Mouse (Mus musculus) kidney, embryonic 16.5 days (tissue): ENCODE data around the gene Krt88. TPM values are rescaled to one million over a fixed set of nuclear protein-coding genes. Genes with fewer than 3 reads are reported as not detected.

Source experiments
- ATAC-seq: fragments of 200-750 bp; cut with Nextera tagmentation; 2 replicates; pipeline ENCODE4 v1.8.0; 2017; ENCODE audit warnings: moderate TSS enrichment; ENCODE audit not compliant: low FRiP score, low TSS enrichment
- H3K27ac ChIP-seq: fragments of 300-500 bp; sonication (generic); 2 replicates; pipeline ENCODE4 v1.5.1; 2014; ENCODE audit warnings: low read length
- H3K27me3 ChIP-seq: fragments of 300-500 bp; sonication (generic); 2 replicates; pipeline ENCODE4 v1.6.1; 2014; ENCODE audit warnings: low read length, control low read depth, mixed read lengths; ENCODE audit not compliant: insufficient read depth
- H3K36me3 ChIP-seq: fragments of 300-500 bp; sonication (generic); 2 replicates; pipeline ENCODE4 v1.6.1; 2014; ENCODE audit warnings: low read length, control low read depth, mixed read lengths; ENCODE audit not compliant: insufficient read depth
- H3K4me1 ChIP-seq: fragments of 300-500 bp; sonication (generic); 2 replicates; pipeline ENCODE4 v1.6.1; 2014; ENCODE audit warnings: low read length, control low read depth, mixed read lengths; ENCODE audit not compliant: insufficient read depth
- H3K4me2 ChIP-seq: fragments of 300-500 bp; sonication (generic); replicated peaks from 2 replicates; pipeline ENCODE4 v1.6.1; 2014; ENCODE audit warnings: low read depth, low read length
- H3K4me3 ChIP-seq: fragments of 300-500 bp; sonication (generic); 2 replicates; pipeline ENCODE4 v1.5.1; 2014; ENCODE audit warnings: mild to moderate bottlenecking, low read length
- H3K9ac ChIP-seq: fragments of 300-500 bp; sonication (generic); replicated peaks from 2 replicates; pipeline ENCODE4 v1.6.1; 2014; ENCODE audit warnings: low read length
- H3K9me3 ChIP-seq: fragments of 300-500 bp; sonication (generic); 2 replicates; pipeline ENCODE4 v1.6.1; 2016; ENCODE audit warnings: low read length, control low read depth
- WGBS: fragments of 180-500 bp; shearing (Covaris S2); extraction: QIAGEN DNeasy Blood & Tissue Kit; methylation state at CpG from one replicate; pipeline ENCODE4 v1.1.7; 2014; 5-methylcytosine and 5-hydroxymethylcytosine counted together
- polyA plus RNA-seq: library from polyadenylated mRNA; unstranded; fragments of >200 nt; fragmentation: Nextera tagmentation; extraction: Ambion mirVana; gene quantifications from 2 replicates; pipeline ENCODE4 v1.2.1, GENCODE M21; 2015

Gene Krt88
- not detected in 2 replicates for polyA plus RNA-seq

DNA sequence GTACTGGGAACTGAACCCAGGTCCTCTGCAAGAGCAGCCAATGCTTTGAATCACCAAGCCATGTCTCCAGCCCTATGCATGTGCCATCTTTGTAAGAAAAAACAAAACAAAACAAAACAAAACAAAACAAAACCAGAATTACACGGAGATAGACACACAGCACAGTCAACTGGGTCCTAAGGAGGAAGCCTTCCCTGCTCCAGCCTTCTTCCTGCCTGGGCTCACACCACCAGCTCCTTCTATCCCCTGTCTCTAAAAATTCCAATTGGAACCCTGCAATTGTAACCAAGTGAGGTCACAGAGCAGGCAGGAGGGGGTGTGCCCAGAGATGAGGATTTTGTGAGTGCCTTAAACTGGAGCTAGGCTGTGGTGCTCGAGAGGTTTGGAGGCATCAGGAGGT is at the start of gene Krt88:
Gene Krt88 (plus strand): TSS at position 301 of the 400 bp plus-strand sequence.
- Histone ChIP-seq H3K9me3 (no peaks in the 10 kb centered on the region), H3K4me1 (no peaks in the 10 kb centered on the region), H3K4me2 (no peak within 1 kb of the TSS), H3K27ac (no peak within 1 kb of the TSS), H3K27me3 (no peaks in the 10 kb centered on the region), H3K9ac (no peak within 1 kb of the TSS), H3K4me3 (no peak within 1 kb of the TSS), H3K36me3 (no peaks in the 10 kb centered on the region)
- WGBS: 63% methylated on average over 2 of the region's 2 CpGs
- no peak for ATAC-seq

DNA sequence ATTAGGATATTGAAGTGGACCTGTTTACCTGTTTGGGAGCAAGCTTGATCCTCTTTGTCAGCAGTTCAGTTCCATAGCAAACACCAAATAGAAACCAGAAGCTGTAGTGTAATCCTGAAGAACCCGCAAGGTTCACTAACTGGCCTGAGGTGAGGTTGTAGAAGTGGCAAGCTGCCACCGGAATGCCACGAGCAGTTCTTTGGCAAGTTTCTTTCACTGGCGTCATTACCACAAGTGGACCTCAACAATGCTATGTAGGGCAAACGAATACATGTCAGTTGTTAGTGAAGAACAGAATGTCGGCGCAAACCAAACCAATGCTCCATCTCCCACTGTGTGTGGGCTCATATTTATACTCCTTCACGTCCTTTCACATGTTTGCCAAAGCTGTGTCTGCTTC is 49.3 kb upstream of the Krt88 start:
- no peaks in the 10 kb centered on the region for H3K27me3 ChIP-seq
- ATAC-seq: no peak
- no peak overlapping the region for H3K4me3 ChIP-seq
- H3K27ac ChIP-seq: no peak overlapping the region
- peaks cover 13% of the 10 kb centered on the region for H3K4me1 ChIP-seq
- no peak overlapping the region for H3K4me2 ChIP-seq
- no peak overlapping the region for H3K9ac ChIP-seq
- H3K9me3 ChIP-seq: no peaks in the 10 kb centered on the region
- WGBS: 83% methylated on average over 8 of the region's 8 CpGs
- H3K36me3 ChIP-seq: no peaks in the 10 kb centered on the region

DNA sequence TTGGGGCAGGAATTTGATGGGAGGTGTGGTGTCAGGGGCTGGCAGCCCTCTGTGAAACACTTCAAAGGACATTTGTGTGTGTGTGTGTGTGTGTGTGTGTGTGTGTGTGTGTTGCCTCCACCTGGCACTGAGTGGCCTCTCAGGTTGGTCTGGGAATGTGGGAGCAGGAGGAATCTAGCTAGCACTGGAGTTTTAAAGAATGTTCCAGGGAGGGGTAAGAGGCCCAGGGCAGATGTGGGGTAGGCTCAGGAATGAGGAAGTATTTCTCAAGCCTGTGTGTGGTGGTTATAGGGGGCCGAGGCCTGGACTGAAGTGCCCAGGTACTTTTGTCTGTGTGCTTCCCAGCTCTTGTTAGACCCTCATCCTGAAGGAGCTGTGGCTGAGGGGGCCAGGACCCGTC is 36.8 kb upstream of the Krt88 start, which contains the start of gene Krt7:
Gene Krt7 (plus strand): TSS at position 269 of the 400 bp plus-strand sequence.
- peak within 1 kb of the TSS; percentile 37 for H3K4me3 ChIP-seq
- ATAC-seq: peak; percentile 72
- peak within 1 kb of the TSS; percentile 88 for H3K27ac ChIP-seq
- H3K4me1 ChIP-seq: peaks cover 19% of the 10 kb centered on the region
- no peaks in the 10 kb centered on the region for H3K36me3 ChIP-seq
- peak within 1 kb of the TSS; percentile 49 for H3K9ac ChIP-seq
- H3K4me2 ChIP-seq: peak within 1 kb of the TSS; percentile 48
- peaks cover 20% of the 10 kb centered on the region for H3K27me3 ChIP-seq
- WGBS: 39% methylated on average over 2 of the region's 2 CpGs
- H3K9me3 ChIP-seq: no peaks in the 10 kb centered on the region

DNA sequence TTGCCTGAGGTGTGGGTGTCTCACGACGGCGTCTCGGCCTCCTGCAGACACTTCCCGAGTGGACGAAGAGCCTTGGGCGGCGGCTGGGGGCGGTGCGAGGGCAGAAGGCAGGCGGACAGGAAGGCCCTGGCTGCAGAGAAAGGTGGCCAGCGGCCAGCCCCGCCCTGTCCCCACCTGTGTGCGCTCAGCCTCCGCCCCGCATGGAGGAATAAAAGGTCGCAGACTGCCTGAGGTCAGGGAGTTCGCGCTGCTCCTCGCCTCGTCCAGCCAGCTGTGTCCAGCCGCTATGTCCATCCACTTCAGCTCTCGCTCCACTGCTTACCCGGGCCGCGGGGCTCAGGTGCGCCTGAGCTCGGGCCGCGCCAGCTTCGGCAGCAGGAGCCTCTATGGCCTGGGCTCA is 35.4 kb upstream of the Krt88 start:
- H3K9ac ChIP-seq: peak overlapping the region; percentile 49
- H3K36me3 ChIP-seq: no peaks in the 10 kb centered on the region
- peak; percentile 82 for ATAC-seq
- WGBS: 11% methylated on average over 31 of the region's 31 CpGs
- H3K4me2 ChIP-seq: peak overlapping the region; percentile 48
- peak overlapping the region; percentile 88 for H3K27ac ChIP-seq
- peaks cover 19% of the 10 kb centered on the region for H3K4me1 ChIP-seq
- no peaks in the 10 kb centered on the region for H3K9me3 ChIP-seq
- H3K27me3 ChIP-seq: peaks cover 20% of the 10 kb centered on the region
- peak overlapping the region; percentile 37 for H3K4me3 ChIP-seq

DNA sequence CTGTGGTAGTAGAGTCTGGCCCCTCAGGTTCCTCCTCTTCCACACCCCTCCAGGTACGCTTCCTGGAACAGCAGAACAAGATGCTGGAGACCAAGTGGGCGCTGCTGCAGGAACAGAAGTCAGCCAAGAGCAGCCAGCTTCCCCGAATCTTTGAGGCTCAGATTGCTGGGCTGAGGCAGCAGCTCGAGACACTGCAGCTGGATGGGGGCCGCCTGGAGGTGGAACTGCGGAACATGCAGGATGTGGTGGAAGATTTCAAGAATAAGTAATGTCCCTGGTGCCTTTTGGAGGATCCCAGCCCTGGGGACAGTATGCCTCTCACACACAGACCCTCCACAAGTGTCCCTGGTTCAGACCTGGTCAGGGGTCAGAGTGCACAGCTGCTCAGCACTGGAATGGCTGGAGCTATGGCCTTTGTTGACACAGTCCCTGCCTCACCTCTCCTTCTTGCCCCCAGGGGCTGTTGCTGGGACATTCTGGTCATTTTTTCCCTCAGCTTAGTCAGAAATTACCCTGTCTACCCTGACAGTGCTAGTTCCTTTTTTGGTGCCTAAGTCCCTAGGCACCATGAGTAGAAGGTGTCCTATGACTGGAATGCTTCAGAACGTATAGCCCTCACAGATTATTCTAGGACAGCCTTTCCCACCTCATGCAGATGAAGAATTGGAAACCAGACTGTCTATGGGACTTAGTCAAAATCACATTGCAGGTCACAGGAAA is 33.5 kb upstream of the Krt88 start:
- Histone ChIP-seq H3K27me3 (peaks cover 20% of the 10 kb centered on the region), H3K4me2 (no peak overlapping the region), H3K9me3 (no peaks in the 10 kb centered on the region), H3K9ac (no peak overlapping the region), H3K4me3 (no peak overlapping the region), H3K4me1 (peaks cover 19% of the 10 kb centered on the region), H3K27ac (no peak overlapping the region), H3K36me3 (no peaks in the 10 kb centered on the region)
- WGBS: 41% methylated on average over 7 of the region's 7 CpGs
- no peak for ATAC-seq

DNA sequence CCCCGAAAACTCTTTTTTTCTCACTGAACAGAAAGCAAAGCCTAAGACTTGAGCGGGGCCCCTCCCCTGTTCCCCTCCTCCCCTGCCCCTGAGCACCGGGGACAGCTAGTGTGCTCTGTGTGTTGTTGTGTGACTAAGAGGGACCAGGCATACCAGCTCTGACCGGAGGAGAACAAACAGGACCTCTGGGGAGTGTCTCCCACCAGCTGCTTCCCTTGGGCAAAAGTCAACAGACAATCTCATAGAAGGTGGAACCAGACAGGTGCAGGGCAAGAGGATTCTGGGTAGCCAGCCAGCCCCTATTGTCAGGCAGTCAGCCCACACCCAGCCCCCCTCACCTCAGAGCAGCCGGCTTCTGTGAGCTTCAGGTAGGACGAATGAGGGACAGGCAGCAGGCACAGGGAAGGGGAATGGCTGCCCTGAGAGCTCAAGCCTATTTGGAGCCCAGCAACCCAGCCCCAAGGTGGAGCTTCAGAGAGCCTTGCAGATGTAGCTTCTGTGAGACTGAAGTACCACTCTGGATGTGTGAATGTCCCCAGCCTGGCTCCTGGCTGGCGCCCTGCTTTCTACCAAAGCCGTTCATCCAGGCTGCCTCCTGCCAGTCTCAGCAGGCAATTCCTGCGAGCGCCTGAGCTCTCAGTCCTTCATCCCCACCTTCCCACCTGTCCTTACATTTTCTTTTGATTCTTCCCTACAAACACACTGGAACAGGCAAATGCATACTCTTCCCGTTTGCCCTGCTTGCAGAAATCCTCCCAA is 32.6 kb upstream of the Krt88 start:
- no peak for ATAC-seq
- Histone ChIP-seq H3K36me3 (no peaks in the 10 kb centered on the region), H3K27ac (no peak overlapping the region), H3K27me3 (peaks cover 20% of the 10 kb centered on the region), H3K9ac (no peak overlapping the region), H3K4me2 (no peak overlapping the region), H3K9me3 (no peaks in the 10 kb centered on the region), H3K4me3 (no peak overlapping the region), H3K4me1 (peaks cover 19% of the 10 kb centered on the region)
- WGBS: 57% methylated on average over 11 of the region's 11 CpGs

DNA sequence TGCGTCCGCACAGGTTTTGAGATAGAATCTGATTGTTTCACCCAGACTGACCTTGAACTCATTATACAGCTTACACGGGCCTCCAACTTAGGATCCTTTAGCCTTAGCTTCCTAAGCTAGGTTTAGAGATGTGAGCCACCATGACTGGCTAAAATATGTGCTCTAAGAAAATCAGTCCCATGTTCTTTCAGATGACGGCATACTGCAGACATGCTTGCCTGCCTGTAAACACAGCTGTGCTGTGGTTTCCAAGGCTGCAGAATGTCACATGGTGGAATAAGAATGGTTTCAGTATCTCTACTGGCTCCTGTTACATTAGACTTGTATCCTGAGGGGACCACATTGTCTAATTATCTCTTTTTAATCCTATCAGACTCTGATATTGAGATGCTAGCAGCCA is 28.6 kb upstream of the Krt88 start:
- Histone ChIP-seq H3K9ac (no peak overlapping the region), H3K4me3 (no peak overlapping the region), H3K27ac (no peak overlapping the region), H3K36me3 (no peaks in the 10 kb centered on the region), H3K4me2 (no peak overlapping the region), H3K9me3 (no peaks in the 10 kb centered on the region), H3K4me1 (peaks cover 4% of the 10 kb centered on the region), H3K27me3 (no peaks in the 10 kb centered on the region)
- ATAC-seq: no peak
- WGBS: 78% methylated on average over 4 of the region's 4 CpGs

DNA sequence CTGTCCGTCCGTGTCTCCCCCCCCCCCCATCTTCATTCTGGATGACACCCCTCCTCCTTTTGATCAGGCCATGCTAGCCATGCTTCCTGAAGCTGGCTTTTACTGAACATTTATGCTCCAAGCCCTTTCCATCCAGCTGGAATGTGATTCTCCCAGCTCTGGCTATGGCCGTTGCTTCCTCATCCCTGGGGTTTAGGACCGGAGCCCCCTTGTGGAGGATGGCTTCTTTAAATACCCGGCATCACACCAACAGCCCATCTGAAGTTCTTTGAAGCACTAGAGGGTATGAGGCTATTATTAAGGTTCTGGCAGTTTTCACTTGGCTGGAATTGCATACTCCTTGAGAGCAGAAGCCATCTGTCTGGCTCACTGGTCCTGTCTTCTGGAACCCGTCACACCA is 26.6 kb upstream of the Krt88 start:
- H3K36me3 ChIP-seq: no peaks in the 10 kb centered on the region
- H3K4me1 ChIP-seq: no peaks in the 10 kb centered on the region
- H3K27ac ChIP-seq: no peak overlapping the region
- ATAC-seq: no peak
- H3K4me2 ChIP-seq: no peak overlapping the region
- WGBS: 33% methylated on average over 4 of the region's 6 CpGs
- no peak overlapping the region for H3K4me3 ChIP-seq
- no peaks in the 10 kb centered on the region for H3K9me3 ChIP-seq
- H3K27me3 ChIP-seq: no peaks in the 10 kb centered on the region
- H3K9ac ChIP-seq: no peak overlapping the region

DNA sequence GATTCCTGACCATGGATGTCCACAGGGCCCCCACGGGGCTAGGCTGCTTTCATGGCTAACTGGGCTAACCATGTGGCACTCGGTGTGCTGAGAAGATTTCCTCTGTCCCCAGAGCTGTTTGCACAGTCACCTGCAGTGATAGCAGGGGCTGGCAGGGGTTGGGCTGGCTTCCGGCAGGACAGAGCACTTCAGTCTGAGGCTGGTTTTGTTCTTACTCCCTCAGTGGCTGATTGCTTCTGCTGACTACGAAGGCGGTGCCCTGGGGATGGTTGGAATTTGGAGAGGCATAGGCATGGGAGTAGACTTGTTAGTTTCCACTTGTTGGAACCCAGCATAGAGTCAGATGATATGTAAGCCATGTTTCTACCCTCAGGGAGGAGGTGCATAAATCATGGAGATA is 22.6 kb upstream of the Krt88 start:
- Histone ChIP-seq H3K36me3 (no peaks in the 10 kb centered on the region), H3K27me3 (no peaks in the 10 kb centered on the region), H3K4me2 (no peak overlapping the region), H3K4me3 (no peak overlapping the region), H3K9me3 (no peaks in the 10 kb centered on the region), H3K27ac (no peak overlapping the region), H3K4me1 (no peaks in the 10 kb centered on the region), H3K9ac (no peak overlapping the region)
- 19% methylated on average over 5 of the region's 5 CpGs for WGBS
- ATAC-seq: no peak

DNA sequence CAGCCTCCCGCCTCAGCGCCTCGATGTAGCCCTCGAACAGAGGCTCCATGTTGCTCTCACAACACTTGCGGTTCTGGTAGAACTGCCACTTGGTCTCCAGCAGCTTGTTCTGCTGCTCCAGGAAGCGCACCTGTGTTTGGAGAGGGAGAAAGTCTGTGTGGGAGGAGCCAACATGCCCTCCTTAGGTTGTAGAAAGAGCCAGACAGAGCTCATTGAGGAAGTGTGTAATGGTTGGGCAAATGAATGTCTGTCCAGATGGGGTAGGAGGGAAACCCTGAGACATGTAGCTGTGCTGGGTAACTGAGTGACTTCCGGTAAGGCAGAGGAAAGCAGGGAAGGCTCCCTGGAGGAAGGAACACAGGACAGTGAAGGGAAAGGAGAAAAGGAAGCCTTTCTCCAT is 10.9 kb upstream of the Krt88 start:
- no peaks in the 10 kb centered on the region; the same call in 1 of the 2 replicates for H3K4me1 ChIP-seq
- H3K9me3 ChIP-seq: no peaks in the 10 kb centered on the region
- H3K4me3 ChIP-seq: no peak overlapping the region
- no peak overlapping the region for H3K27ac ChIP-seq
- H3K9ac ChIP-seq: no peak overlapping the region
- no peak overlapping the region for H3K4me2 ChIP-seq
- H3K36me3 ChIP-seq: no peaks in the 10 kb centered on the region
- 87% methylated on average over 7 of the region's 7 CpGs for WGBS
- peaks cover 28% of the 10 kb centered on the region for H3K27me3 ChIP-seq
- no peak for ATAC-seq
